ENCODE assay signal across 8 mouse cellular contexts in the genomic region with DNA sequence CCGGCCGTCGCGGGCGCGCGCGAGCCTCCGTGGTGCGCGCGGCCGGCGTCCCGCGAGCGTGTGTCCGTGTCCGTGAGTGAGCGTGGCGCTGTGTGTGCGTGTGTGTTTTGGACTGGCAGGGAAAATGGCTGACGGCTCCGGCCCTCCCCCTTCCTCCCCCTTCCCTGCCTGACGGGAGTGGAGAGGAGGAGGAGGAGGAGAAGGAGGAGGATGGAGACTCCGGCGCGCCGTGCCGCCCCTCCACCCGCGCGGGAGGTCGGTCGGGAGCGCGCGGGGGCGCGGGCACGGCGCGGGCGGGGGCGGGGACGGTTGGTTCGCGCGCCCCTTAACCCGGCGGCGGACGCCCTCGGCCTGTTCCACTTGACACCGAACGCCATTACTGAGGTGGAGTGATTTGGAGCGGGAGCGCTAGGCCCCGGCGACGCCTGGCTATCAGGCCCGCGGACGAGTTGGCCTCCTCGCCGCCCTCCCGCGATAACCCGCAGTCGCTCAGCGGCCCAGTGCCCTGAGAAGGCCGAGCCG. TPM values are rescaled to one million over a fixed set of nuclear protein-coding genes. Genes with fewer than 3 reads are reported as not detected.
DNase-seq lines count a peak whose midpoint lies in the region; ATAC-seq lines count a peak whose summit lies in the region.

No protein-coding gene starts in this region.

- H3K27me3 ChIP-seq in intestine, embryonic 15.5 days (replicated peaks) = peaks cover 3% of the 10 kb centered on the region; the same call in 1 of the 2 replicates
- H3K27me3 ChIP-seq in midbrain, embryonic 10.5 days (ENCODE audit: low read depth, poor library complexity, severe bottlenecking) = peaks cover 33% of the 10 kb centered on the region

- H3K4me1 ChIP-seq in intestine, embryonic 15.5 days (replicated peaks) = no peaks in the 10 kb centered on the region
- 0 out of 2 replicates have a peak, but pooled peaks cover 7% of the 10 kb centered on the region for H3K4me1 ChIP-seq in midbrain, embryonic 10.5 days

- H3K9me3 ChIP-seq in intestine, embryonic 15.5 days = no peaks in the 10 kb centered on the region
- H3K9me3 ChIP-seq in midbrain, embryonic 10.5 days (replicated peaks) = peaks cover 14% of the 10 kb centered on the region

- peak; percentile 87 for DNase-seq in adrenal gland, adult 2 months
- peak; percentile 78 for DNase-seq in embryo, embryonic 11 days
- DNase-seq in gastrocnemius, postnatal 25 days = peak; percentile 79
- peak; percentile 75 for DNase-seq in left cerebral cortex, postnatal 4 days
- DNase-seq in midbrain, embryonic 10.5 days (ENCODE audit: low spot score) = peak; percentile 79
- peak; percentile 61 for DNase-seq in right cerebral cortex, postnatal 25 days
- peak; percentile 66 to 78 for DNase-seq in urinary bladder, postnatal 4 days (ENCODE audit: low spot score in 2 of 2)

- intact Hi-C loops in left cerebral cortex, postnatal 4 days (cut with DNase I) = loop anchor here (5.0 kb wide), 1 partner anchor 200 kb away; no protein-coding TSS in a partner anchor

- 12% methylated on average over 70 of the region's 73 CpGs for WGBS in intestine, embryonic 15.5 days
- 12% methylated on average over 43 of the region's 73 CpGs for WGBS in midbrain, embryonic 10.5 days

- H3K4me2 ChIP-seq in intestine, embryonic 15.5 days (replicated peaks) = peak overlapping the region; percentile 49

- H3K4me3 ChIP-seq in intestine, embryonic 15.5 days (replicated peaks) = peak overlapping the region; percentile 65
- H3K4me3 ChIP-seq in midbrain, embryonic 10.5 days = peak overlapping the region; percentile 78

- no peaks in the 10 kb centered on the region for H3K36me3 ChIP-seq in intestine, embryonic 15.5 days
- peaks cover 12% of the 10 kb centered on the region for H3K36me3 ChIP-seq in midbrain, embryonic 10.5 days

- H3K27ac ChIP-seq in intestine, embryonic 15.5 days = peak overlapping the region; percentile 93
- peak overlapping the region; percentile 95 for H3K27ac ChIP-seq in midbrain, embryonic 10.5 days (replicated peaks)

- peak overlapping the region; percentile 80 for H3K9ac ChIP-seq in intestine, embryonic 15.5 days

- peak; percentile 48 for ATAC-seq in intestine, embryonic 15.5 days

RNA-seq across cellular contexts. Expression of a gene that starts 1.2 kb away (rescaled TPM):
- 100 to 1,000 TPM; 139 to 223 TPM for total RNA-seq in adrenal gland, adult 2 months (2021)
- polyA plus RNA-seq in adrenal gland, adult 2 months (2012; rRNA removed) = 3.5 and 6.5 TPM in 2 replicates
- total RNA-seq in gastrocnemius, postnatal 25 days (2021) = 100 to 1,000 TPM; 103 to 125 TPM
- polyA plus RNA-seq in intestine, embryonic 15.5 days (2015; fragmentation: Nextera tagmentation; extraction: Ambion mirVana) = 21.3 and 21.5 TPM in 2 replicates
- total RNA-seq in left cerebral cortex, postnatal 4 days (2021) = 100 to 1,000 TPM; 266 to 275 TPM
- polyA plus RNA-seq in midbrain, embryonic 10.5 days (2016; fragmentation: Nextera tagmentation; extraction: Ambion mirVana) = 29.1 and 39.2 TPM in 2 replicates

Comparison
In these comparisons a context has a peak if more than half of its experiments do, and no peak if none do; other contexts are left out.
1. Peak in every context shown above with its lines: DNase-seq, ATAC-seq, H3K4me3 ChIP-seq and H3K27ac ChIP-seq.